8 mouse cellular contexts compared by ENCODE assay signal in the genomic region with DNA sequence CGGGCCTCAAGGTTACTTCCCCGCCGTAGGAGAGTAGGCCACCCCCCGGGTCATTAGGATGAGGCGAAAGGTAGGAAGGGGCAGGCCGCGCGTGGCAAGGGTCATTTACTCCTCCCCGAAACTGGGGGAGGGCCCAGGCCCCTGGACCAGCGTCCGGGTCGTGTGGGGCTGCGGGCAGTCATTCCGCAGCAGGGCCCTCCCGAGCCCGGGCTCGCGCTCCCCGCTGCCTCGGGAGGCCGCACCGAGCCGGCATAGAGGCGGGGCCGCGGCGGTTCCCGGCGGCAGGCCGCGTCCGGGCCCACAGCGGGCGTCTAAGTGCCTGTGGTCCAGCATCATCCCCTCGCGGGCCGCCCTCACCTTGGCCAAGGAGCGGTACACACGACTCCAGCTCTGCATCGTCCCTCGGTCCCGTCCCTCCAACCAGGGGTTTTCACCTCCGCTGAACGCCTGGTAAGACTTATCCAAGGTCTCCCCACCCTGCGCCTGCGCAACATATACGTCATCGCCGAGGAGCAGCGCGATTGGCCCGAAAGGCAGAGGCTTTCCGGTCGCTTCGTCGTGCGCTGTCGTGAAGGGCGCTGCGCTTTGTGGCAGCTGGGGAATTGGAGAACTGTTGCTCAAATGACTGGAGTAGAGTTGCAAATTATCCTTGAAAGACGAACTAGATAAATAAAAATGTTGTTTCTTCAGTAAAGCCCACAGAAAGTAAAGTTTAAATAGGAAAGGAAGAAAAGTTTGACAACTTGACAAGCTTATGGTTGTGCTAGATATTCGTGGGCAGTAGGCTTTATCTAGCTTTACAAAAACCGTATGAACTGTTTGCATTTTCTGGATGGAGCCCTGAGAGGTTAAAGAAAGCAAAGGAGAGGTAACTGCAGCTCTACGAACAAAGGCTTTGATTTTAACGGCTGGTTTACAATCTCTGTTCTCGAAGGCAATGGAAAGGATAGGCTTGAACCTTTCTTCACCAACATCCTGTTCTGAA. TPM values are rescaled to one million over a fixed set of nuclear protein-coding genes. Genes with fewer than 3 reads are reported as not detected.
DNase-seq lines count a peak whose midpoint lies in the region; ATAC-seq lines count a peak whose summit lies in the region.

Gene Dld, minus strand, starts transcription at position 510 of the 985 bp plus-strand sequence.

- ATAC-seq in hindbrain, embryonic 15.5 days (ENCODE audit: low FRiP score, low read depth), result peak; percentile 100

- peak; percentile 96 for DNase-seq in T-cell, adult 2 months (ENCODE audit: low spot score)
- peak; percentile 97 for DNase-seq in cerebellum, postnatal 36 days
- DNase-seq in frontal cortex, postnatal 36 days (ENCODE audit: low spot score in 2 of 2), result peak; percentile 96
- DNase-seq in left cerebral cortex, adult 11 months (ENCODE audit: low spot score), result peak; percentile 89
- peak; percentile 97 to 98 for DNase-seq in lung, postnatal 4 days
- DNase-seq in retina, postnatal 7 days (ENCODE audit: low read depth, low spot score), result peak; percentile 94
- DNase-seq in urinary bladder, adult 2 months (ENCODE audit: low spot score), result peak; percentile 93

- peak within 1 kb of the TSS; percentile 90 for H3K4me2 ChIP-seq in hindbrain, embryonic 15.5 days

- H3K9me3 ChIP-seq in hindbrain, embryonic 15.5 days, result no peaks in the 10 kb centered on the region

- H3K4me1 ChIP-seq in hindbrain, embryonic 15.5 days (replicated peaks), result peaks cover 19% of the 10 kb centered on the region

- peak within 1 kb of the TSS; percentile 88 for H3K4me3 ChIP-seq in hindbrain, embryonic 15.5 days

- WGBS in hindbrain, embryonic 15.5 days, result 8% methylated on average over 45 of the region's 66 CpGs

- H3K27me3 ChIP-seq in hindbrain, embryonic 15.5 days, result no peaks in the 10 kb centered on the region

- H3K27ac ChIP-seq in hindbrain, embryonic 15.5 days (replicated peaks), result peak within 1 kb of the TSS; percentile 85

- peaks cover 16% of the 10 kb centered on the region for H3K36me3 ChIP-seq in hindbrain, embryonic 15.5 days

- H3K9ac ChIP-seq in hindbrain, embryonic 15.5 days, result peak within 1 kb of the TSS; percentile 95

RNA-seq across cellular contexts. Expression of gene Dld, which starts in this region (rescaled TPM):
- 112 and 119 TPM in 2 replicates for polyA plus RNA-seq in hindbrain, embryonic 15.5 days (2015; fragmentation: Nextera tagmentation; extraction: Ambion mirVana)
- polyA plus RNA-seq in urinary bladder, adult 2 months (2012; rRNA removed), result 67.7 and 72.6 TPM in 2 replicates

Comparison
In these comparisons a context has a peak if more than half of its experiments do, and no peak if none do; other contexts are left out.
1. Peak in every context shown above with its lines: DNase-seq, ATAC-seq, H3K4me3 ChIP-seq and H3K27ac ChIP-seq.